Mouse (Mus musculus) midbrain, embryonic 15.5 days (tissue): ENCODE measurements around the gene Ccdc28b. TPM values are rescaled to one million over a fixed set of nuclear protein-coding genes. Genes with fewer than 3 reads are reported as not detected.

Source experiments
- ATAC-seq: fragments of 200-750 bp; cut with Nextera tagmentation; replicated peaks from 2 replicates; pipeline ENCODE4 v1.8.0; 2017; ENCODE audit warnings: moderate TSS enrichment
- H3K27ac ChIP-seq: fragments of 300-500 bp; sonication (generic); 2 replicates; pipeline ENCODE4 v1.5.1; 2015; ENCODE audit warnings: mild to moderate bottlenecking, inconsistent platforms
- H3K27me3 ChIP-seq: fragments of 300-500 bp; sonication (generic); replicated peaks from 2 replicates; pipeline ENCODE4 v1.6.1; 2015; ENCODE audit warnings: inconsistent platforms
- H3K36me3 ChIP-seq: fragments of 300-500 bp; sonication (generic); replicated peaks from 2 replicates; pipeline ENCODE4 v1.6.1; 2015; ENCODE audit warnings: inconsistent platforms
- H3K4me1 ChIP-seq: fragments of 300-500 bp; sonication (generic); 2 replicates; pipeline ENCODE4 v1.6.1; 2015; ENCODE audit warnings: inconsistent platforms
- H3K4me2 ChIP-seq: fragments of 300-500 bp; sonication (generic); 2 replicates; pipeline ENCODE4 v1.6.1; 2015; ENCODE audit warnings: inconsistent platforms, mild to moderate bottlenecking, moderate library complexity
- H3K4me3 ChIP-seq: fragments of 300-500 bp; sonication (generic); 2 replicates; pipeline ENCODE4 v1.5.1; 2015; ENCODE audit warnings: mild to moderate bottlenecking, inconsistent platforms
- H3K9ac ChIP-seq: fragments of 300-500 bp; sonication (generic); 2 replicates; pipeline ENCODE4 v1.6.1; 2015; ENCODE audit warnings: mild to moderate bottlenecking, inconsistent platforms
- H3K9me3 ChIP-seq: fragments of 300-500 bp; sonication (generic); 2 replicates; pipeline ENCODE4 v1.6.1; 2016; ENCODE audit warnings: inconsistent platforms
- WGBS: fragments of 180-500 bp; shearing (Covaris S2); methylation state at CpG from one replicate; pipeline ENCODE4 v1.1.7; 2015; ENCODE audit warnings: mixed read lengths; 5-methylcytosine and 5-hydroxymethylcytosine counted together
- polyA plus RNA-seq: library from polyadenylated mRNA; unstranded; fragments of >200 nt; fragmentation: Nextera tagmentation; extraction: Ambion mirVana; gene quantifications from 2 replicates; pipeline ENCODE4 v1.2.1, GENCODE M21; 2015

Ccdc28b gene
- polyA plus RNA-seq, 1 experiment from 2014 or later = 173 TPM

DNA sequence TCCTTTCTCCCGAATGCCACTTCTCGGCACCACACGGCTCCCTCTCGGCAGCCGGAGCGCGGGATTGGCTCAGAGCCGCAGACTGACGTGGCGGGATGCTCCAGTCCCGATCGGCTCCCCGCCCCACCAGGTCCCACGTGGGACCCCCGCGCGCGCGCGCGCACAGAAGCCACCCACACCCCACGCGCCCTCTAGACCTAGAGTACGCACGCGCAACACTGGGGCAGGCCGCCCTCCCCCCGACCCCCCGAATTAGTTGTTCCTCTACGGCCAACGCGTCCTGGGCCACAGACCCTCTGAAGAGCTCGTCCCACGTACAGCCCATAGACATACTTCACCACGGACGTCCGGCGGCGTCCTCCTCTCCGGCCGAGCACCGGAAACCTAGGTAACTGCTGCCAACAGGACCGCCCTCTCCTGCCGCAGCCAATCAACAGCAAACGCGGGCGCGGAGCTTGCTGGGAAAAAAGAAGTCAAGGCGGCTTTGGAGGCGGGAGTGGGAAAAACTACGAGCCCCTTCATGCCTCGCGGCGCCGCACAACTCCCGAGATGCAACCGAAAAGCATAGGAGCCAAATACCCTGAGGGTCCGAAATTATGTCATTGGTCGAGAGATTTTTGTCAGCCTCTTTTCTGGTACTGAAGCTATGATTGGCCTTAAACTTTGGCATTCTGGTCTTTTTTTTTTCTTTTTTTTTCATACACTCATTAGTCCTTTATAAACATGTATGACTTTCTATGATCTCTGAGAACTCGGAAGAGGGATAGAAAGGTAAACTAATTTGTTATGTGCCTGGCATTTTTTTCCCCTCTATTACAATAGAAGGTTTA is 17.1 kb upstream of the Ccdc28b start, which contains the start of gene Txlna:
Gene Txlna (minus strand): TSS at position 428 of the 830 bp plus-strand sequence.
- Histone ChIP-seq H3K27ac (peak within 1 kb of the TSS; percentile 97), H3K4me1 (peaks cover 26% of the 10 kb centered on the region), H3K4me3 (peak within 1 kb of the TSS; percentile 74), H3K27me3 (no peaks in the 10 kb centered on the region), H3K4me2 (peak within 1 kb of the TSS; percentile 95), H3K9ac (peak within 1 kb of the TSS; percentile 65), H3K36me3 (peaks cover 21% of the 10 kb centered on the region; the same call in 1 of the 2 replicates), H3K9me3 (no peaks in the 10 kb centered on the region)
- peak; percentile 97 for ATAC-seq
- WGBS = under 1% methylated on average over 50 of the region's 60 CpGs

DNA sequence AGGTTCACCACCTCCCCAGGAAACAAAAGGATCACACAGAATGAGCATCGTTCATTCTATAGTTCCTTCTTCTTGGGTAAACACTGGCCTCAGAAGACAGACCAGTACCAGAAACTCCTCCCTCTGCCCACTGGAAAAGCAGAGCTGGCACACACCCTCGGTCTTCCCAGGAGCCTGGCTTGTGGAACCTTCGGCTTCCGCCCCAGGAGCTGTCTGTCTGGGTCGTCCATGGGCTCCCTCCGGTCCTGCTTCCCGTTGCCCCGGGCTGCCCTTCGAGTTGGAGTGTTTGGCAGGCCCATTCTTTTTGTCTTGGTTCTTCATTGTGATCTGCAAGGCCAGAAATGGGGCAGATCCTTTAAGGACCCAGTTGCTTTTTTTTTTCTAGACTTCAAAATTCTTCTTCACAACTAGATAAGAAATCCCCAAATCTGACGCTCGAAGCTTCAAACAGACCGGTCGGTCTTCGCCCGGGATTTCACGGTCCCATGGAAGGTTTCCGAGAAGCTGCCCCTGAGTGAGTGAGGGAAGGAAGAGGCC is 16.4 kb upstream of the Ccdc28b start:
- Histone ChIP-seq H3K4me1 (peaks cover 26% of the 10 kb centered on the region), H3K4me2 (peak overlapping the region; percentile 95), H3K9me3 (no peaks in the 10 kb centered on the region), H3K4me3 (peak overlapping the region; percentile 74), H3K36me3 (peaks cover 16% of the 10 kb centered on the region; the same call in 1 of the 2 replicates), H3K27me3 (no peaks in the 10 kb centered on the region), H3K9ac (peak overlapping the region; percentile 65), H3K27ac (peak overlapping the region; percentile 97)
- 4% methylated on average over 17 of the region's 17 CpGs for WGBS
- no peak for ATAC-seq

DNA sequence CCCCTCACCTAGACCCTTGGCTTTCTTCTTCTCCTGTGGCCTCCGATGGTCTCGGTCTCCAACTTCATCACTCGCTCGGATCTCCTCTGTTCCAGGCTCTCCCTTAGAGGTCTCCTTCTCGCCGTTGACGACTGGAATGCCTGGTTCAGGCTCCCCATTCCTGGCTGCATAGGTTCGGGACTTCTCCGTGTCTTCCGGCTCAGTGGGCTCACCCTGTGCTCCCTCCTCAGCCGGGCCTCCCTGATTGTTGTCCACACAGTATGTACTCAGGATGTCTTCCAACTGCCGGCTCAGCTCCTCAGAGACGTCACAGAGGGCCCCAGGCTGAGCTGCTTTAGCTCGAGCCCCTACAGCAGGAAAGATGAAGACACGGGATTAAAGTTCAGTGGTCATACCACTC is 15.5 kb upstream of the Ccdc28b start:
- Histone ChIP-seq H3K4me3 (peak overlapping the region; percentile 74; the same call in 1 of the 2 replicates), H3K9me3 (no peaks in the 10 kb centered on the region)
- no peak for ATAC-seq

DNA sequence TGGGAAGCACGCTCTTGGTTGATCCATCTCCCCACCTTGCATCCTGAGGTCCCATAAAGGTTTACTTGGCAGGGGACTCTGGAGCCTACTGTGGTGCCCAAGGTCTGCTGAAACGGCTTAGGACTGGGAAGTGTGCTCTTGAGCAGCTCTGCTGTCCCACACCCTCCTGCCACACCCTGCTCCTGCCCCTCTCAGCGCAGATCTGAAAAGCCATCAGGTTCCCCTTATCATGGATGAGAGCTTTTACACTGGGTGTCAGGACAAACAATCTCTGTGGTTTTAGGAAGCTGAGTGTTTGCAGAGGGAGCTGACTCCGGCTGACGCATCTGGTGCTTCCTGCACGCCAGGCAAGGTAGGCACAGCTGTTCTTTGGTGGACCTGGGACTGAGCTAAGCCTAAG is 10.1 kb upstream of the Ccdc28b start:
- Histone ChIP-seq H3K4me1 (peaks cover 14% of the 10 kb centered on the region), H3K9me3 (no peaks in the 10 kb centered on the region), H3K4me2 (no peak overlapping the region), H3K36me3 (peaks cover 72% of the 10 kb centered on the region), H3K4me3 (no peak overlapping the region), H3K27ac (no peak overlapping the region), H3K27me3 (no peaks in the 10 kb centered on the region), H3K9ac (no peak overlapping the region)
- 97% methylated on average over 6 of the region's 6 CpGs for WGBS
- ATAC-seq = no peak

More for the DNA sequence above, 15.5 kb upstream of the Ccdc28b start:
- Histone ChIP-seq H3K27me3 (no peaks in the 10 kb centered on the region), H3K4me1 (peaks cover 26% of the 10 kb centered on the region), H3K4me2 (peak overlapping the region; percentile 95), H3K9ac (peak overlapping the region; percentile 65; the same call in 1 of the 2 replicates), H3K27ac (no peak overlapping the region), H3K36me3 (peaks cover 23% of the 10 kb centered on the region; the same call in 1 of the 2 replicates)
- WGBS = 86% methylated on average over 15 of the region's 15 CpGs

DNA sequence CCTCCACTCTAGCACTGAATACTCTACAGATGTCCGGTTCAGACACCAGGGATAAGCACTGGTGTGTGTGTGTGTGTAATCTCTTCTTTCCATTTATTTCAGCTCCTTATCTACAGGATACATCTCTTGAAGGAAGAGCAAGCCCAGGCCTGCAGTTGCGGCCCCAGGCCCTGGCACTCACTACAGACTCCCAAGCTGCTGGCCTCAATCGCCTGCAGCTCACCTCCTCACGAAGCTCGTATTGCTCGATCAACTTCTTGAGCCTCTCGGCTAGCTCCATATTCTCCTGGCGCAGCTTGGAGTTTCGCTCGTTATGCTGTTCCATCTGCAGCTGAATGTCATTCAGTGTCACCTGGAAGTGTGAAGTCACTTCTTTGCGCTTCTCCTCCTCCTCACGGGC is 8.1 kb upstream of the Ccdc28b start:
- Histone ChIP-seq H3K9me3 (no peaks in the 10 kb centered on the region), H3K9ac (no peak overlapping the region), H3K27ac (no peak overlapping the region), H3K4me1 (peaks cover 4% of the 10 kb centered on the region; the same call in 1 of the 2 replicates), H3K27me3 (no peaks in the 10 kb centered on the region), H3K4me2 (no peak overlapping the region), H3K4me3 (no peak overlapping the region), H3K36me3 (peaks cover 87% of the 10 kb centered on the region)
- ATAC-seq = no peak
- WGBS = 96% methylated on average over 12 of the region's 12 CpGs

DNA sequence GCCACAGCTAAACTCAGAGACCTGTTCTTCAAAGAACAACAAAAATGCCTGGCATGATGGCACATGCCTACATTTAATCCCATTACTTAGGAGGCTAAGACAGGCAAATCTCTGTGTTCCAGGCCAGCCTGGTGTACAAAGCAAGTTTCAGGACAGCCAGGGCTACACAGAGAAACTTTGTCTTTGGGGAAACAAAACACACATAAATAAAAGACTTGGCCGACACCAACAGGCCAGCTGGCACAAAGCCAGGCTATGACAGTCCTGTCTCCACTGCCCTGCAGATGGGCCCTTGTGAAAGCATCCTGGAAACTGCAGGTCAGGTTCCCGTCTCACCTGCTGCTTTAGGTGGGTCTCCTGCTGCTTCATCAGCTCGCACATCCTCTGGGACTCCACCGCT is 7.2 kb upstream of the Ccdc28b start:
- H3K36me3 ChIP-seq = peaks cover 82% of the 10 kb centered on the region
- H3K4me2 ChIP-seq = no peak overlapping the region
- no peak overlapping the region for H3K27ac ChIP-seq
- no peak for ATAC-seq
- no peak overlapping the region for H3K4me3 ChIP-seq
- no peak overlapping the region for H3K9ac ChIP-seq
- 81% methylated on average over 4 of the region's 4 CpGs for WGBS
- H3K4me1 ChIP-seq = peaks cover 6% of the 10 kb centered on the region
- no peaks in the 10 kb centered on the region for H3K9me3 ChIP-seq
- no peaks in the 10 kb centered on the region for H3K27me3 ChIP-seq

DNA sequence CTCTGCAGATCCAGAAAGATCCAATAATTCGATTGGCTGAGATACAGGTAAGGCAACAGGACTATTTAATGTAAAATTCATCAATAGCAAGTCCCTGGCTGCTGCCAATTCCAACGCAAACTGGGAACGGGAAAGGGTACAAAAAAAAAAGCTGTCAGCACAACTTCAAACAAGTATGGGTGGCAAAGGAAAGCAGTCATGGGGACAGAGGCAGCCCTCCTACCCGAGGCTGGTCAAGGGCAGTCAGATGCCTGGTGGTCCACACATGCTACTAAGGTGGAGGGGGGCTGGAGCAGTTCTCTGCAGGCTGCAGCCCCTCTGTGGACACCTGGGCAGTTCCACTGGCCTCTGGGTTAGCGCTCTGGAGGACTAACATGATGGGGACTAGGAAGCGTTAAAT is 2.3 kb upstream of the Ccdc28b start:
- H3K9ac ChIP-seq = no peak overlapping the region
- H3K9me3 ChIP-seq = no peaks in the 10 kb centered on the region
- 80% methylated on average over 6 of the region's 6 CpGs for WGBS
- H3K4me1 ChIP-seq = peaks cover 42% of the 10 kb centered on the region
- H3K4me3 ChIP-seq = no peak overlapping the region
- no peak for ATAC-seq
- no peaks in the 10 kb centered on the region for H3K27me3 ChIP-seq
- H3K4me2 ChIP-seq = no peak overlapping the region
- H3K27ac ChIP-seq = peak overlapping the region; percentile 91
- H3K36me3 ChIP-seq = peaks cover 44% of the 10 kb centered on the region

DNA sequence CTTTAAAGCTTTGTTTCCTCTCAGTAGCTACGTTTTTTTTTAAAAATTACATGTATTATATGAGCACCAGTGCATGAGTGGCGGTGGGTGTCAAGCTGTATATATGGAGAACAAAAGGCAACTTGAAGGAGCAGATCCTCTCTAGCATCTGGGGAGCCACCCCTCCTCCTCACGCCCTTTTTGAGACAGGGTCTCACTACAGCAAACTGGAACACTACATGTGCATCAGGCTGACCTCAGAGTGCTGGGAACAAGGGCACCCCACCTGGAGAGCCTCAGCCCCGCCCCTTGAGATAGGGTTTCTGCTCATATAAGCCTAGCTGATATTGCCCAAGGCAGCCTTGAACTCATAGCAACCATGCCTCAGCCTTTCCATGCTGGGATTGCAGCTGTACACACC is 1.7 kb upstream of the Ccdc28b start:
- WGBS = 43% methylated on average over 4 of the region's 4 CpGs
- Histone ChIP-seq H3K36me3 (peaks cover 38% of the 10 kb centered on the region), H3K27ac (peak overlapping the region; percentile 91), H3K9me3 (no peaks in the 10 kb centered on the region), H3K27me3 (no peaks in the 10 kb centered on the region), H3K9ac (no peak overlapping the region), H3K4me3 (peak overlapping the region; percentile 54), H3K4me2 (peak overlapping the region; percentile 82), H3K4me1 (peaks cover 48% of the 10 kb centered on the region)
- no peak for ATAC-seq

DNA sequence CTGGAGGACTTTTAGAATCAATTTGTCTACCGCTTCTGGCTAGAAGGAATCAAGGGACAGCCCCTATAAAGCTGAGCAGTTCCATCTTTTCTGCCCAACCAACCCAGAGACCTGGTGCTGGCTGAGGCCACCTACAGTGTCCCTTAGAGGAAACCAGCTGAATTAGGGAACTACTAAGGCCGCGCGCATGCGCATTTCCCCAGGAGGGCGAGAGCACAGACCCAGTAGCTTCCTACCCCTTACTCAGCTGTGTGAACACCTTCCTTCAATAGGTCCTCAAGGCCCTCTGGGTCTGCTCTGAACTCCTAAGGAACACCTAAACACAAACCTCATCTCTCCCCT is 1.3 kb upstream of the Ccdc28b start:
- peak overlapping the region; percentile 91 for H3K27ac ChIP-seq
- peaks cover 49% of the 10 kb centered on the region for H3K4me1 ChIP-seq

DNA sequence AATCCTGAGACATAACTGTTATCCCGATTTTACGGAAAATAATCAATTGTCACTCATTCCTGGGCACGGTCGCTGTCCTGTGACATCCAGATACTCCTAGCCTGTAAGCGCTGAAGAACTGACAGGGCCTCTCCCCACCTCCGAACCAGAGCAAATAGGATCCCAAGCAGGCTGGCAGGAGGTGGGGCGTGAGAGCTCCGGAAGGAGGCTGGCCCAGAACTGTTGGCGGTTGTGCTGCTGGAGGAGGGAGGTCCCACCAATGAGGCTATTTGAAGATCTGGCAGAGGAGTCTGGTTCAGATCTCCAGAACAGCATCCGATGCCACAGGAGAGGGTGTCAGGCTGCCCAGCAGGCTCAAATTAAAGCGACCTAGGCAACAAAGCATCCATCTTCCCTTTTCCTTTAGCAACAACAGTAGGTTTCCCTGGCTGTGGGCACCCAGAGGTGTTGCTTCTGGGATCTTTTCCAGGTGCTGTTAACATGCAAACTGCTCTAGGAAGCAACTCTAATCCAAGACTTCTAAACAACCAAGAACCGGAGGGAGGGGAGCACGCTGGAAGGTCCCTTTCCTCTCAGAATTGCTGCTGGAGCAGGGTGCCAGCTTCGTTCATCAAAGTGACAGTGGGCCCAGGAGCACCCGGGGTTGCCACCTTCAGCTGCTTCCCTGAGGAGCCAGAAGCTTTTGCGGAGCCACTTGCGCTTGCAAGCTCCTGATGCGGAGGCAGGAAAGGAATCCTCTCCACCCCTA is 708 bp upstream of the Ccdc28b start:
- no peaks in the 10 kb centered on the region for H3K27me3 ChIP-seq
- ATAC-seq = peak; percentile 96
- H3K9me3 ChIP-seq = no peaks in the 10 kb centered on the region
- H3K4me1 ChIP-seq = peaks cover 49% of the 10 kb centered on the region
- WGBS = 0% methylated on average over 18 of the region's 18 CpGs
- peaks cover 29% of the 10 kb centered on the region for H3K36me3 ChIP-seq
- H3K9ac ChIP-seq = peak overlapping the region; percentile 70
- peak overlapping the region; percentile 82 for H3K4me2 ChIP-seq
- peak overlapping the region; percentile 91 for H3K27ac ChIP-seq
- H3K4me3 ChIP-seq = peak overlapping the region; percentile 54

More for the DNA sequence above, 1.3 kb upstream of the Ccdc28b start:
- Histone ChIP-seq H3K9ac (peak overlapping the region; percentile 70), H3K36me3 (peaks cover 33% of the 10 kb centered on the region), H3K4me2 (peak overlapping the region; percentile 82), H3K9me3 (no peaks in the 10 kb centered on the region), H3K4me3 (peak overlapping the region; percentile 54), H3K27me3 (no peaks in the 10 kb centered on the region)
- ATAC-seq = peak; percentile 49
- WGBS = 2% methylated on average over 6 of the region's 6 CpGs

DNA sequence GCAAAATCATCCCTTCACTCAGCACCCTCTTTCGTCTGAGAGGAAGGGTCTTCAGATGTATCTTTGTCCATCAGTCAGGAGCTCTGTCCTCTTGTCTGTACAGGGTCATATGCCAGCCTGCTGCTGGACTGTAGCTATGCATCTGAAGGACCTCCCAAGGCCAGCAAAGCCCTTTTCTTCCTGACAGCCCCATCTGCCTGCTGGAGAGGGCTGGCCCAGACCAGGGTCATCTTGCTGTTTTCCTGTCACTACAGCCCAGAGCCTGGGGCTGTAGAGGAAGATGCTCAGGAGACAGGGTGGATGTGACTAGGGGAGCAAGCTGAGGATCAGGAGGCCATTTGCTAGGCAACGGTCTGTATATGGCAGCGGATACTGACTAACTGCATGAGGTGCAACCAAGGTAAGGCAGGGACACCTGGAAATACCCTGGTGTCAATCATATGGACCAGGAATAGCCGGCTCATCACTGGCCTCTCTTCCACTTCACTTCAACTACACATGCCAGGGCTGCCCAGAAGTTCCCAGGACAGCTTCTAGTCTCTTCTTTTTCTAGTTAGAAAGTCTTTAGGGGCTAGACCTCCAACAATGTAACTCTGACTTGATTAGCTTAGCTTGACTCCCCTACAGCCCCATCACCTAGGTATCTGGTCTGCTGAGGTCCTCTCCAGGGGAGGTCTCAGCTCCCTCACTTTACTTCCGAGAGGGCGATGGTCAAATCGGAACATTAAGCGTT is 778 bp downstream of the Ccdc28b start:
- Histone ChIP-seq H3K27ac (peak overlapping the region; percentile 91), H3K4me1 (peaks cover 58% of the 10 kb centered on the region), H3K27me3 (no peaks in the 10 kb centered on the region), H3K4me2 (peak overlapping the region; percentile 82), H3K9ac (peak overlapping the region; percentile 70), H3K36me3 (peaks cover 15% of the 10 kb centered on the region), H3K9me3 (no peaks in the 10 kb centered on the region), H3K4me3 (peak overlapping the region; percentile 54)
- no peak for ATAC-seq
- 24% methylated on average over 8 of the region's 8 CpGs for WGBS
